Comparison of ENCODE assay signal across 8 mouse cellular contexts in the genomic region with DNA sequence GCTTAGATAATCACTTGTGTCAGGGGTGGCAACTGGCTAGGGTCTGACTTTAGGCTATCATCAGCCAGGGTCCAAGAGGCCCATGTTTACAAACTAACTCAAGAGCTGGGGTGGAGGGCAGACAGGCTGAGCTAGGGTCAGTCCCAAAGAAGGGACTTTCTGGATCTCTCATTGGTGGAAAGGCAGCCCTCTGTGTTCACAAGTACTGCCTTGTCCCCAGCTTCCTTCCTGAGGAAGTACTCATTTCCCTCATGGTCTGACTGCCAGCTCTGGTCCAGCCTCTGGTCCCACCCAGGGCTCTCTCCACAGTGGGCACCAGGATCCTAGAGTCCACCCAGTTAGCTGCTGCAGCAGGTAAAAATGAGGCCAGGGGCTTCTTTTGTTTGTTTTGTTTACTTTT. TPM values are rescaled to one million over a fixed set of nuclear protein-coding genes. Genes with fewer than 3 reads are reported as not detected.
DNase-seq lines count a peak whose midpoint lies in the region; ATAC-seq and TF ChIP-seq lines count a peak whose summit lies in the region.

No protein-coding gene starts in this region.

- H3K9ac ChIP-seq in heart, embryonic 11.5 days (ENCODE audit: low read depth, low read length), result no peak overlapping the region

- no peak for ATAC-seq in heart, embryonic 11.5 days (replicated peaks; ENCODE audit: insufficient number of reproducible peaks, low FRiP score, low TSS enrichment)
- no peak for ATAC-seq in activated CD4-positive, CD25-positive, alpha-beta regulatory T cell, adult 4 months

- H3K27me3 ChIP-seq in heart, embryonic 11.5 days (ENCODE audit: control insufficient read depth, insufficient read depth, low read length), result no peaks in the 10 kb centered on the region

- peaks cover 13% of the 10 kb centered on the region; the same call in 1 of the 2 replicates for H3K36me3 ChIP-seq in heart, embryonic 11.5 days (ENCODE audit: control insufficient read depth, insufficient read depth, low read length)

- H3K4me2 ChIP-seq in heart, embryonic 11.5 days, result no peak overlapping the region

- no peak for TF ChIP-seq CTCF in layer of hippocampus, adult 2 months (conservative IDR thresholded peaks at IDR 0.05)

- peak overlapping the region; percentile 87 for H3K27ac ChIP-seq in layer of hippocampus, adult 2 months
- peak overlapping the region; percentile 68 for H3K27ac ChIP-seq in heart, embryonic 11.5 days (ENCODE audit: low read depth, low read length)

- H3K4me3 ChIP-seq in layer of hippocampus, adult 2 months, result no peak overlapping the region
- H3K4me3 ChIP-seq in heart, embryonic 11.5 days (ENCODE audit: low read depth, low read length), result no peak overlapping the region

- H3K4me1 ChIP-seq in heart, embryonic 11.5 days (ENCODE audit: control insufficient read depth, insufficient read depth, low read length), result no peaks in the 10 kb centered on the region

- no peak for DNase-seq in layer of hippocampus, adult 2 months (ENCODE audit: low spot score in 2 of 2)
- DNase-seq in layer of hippocampus, adult 11-12 months (ENCODE audit: low spot score), result no peak
- DNase-seq in kidney, postnatal 10 days, result peak; percentile 61
- DNase-seq in lung, postnatal 4 days, result peak; percentile 58 to 79
- DNase-seq in layer of hippocampus, adult 8-10 months (ENCODE audit: low spot score in 2 of 2), result no peak
- no peak for DNase-seq in spleen, postnatal 4 days (ENCODE audit: low spot score in 2 of 2)

- no peaks in the 10 kb centered on the region for H3K9me3 ChIP-seq in heart, embryonic 11.5 days (replicated peaks; ENCODE audit: control insufficient read depth, low read length)

RNA-seq across cellular contexts. Expression of a gene that starts 60.0 kb away (rescaled TPM):
- total RNA-seq in layer of hippocampus, adult 2 months (2021), result 100 to 1,000 TPM; 222 to 227 TPM
- 136 and 137 TPM in 2 replicates for polyA plus RNA-seq in heart, embryonic 11.5 days (2014; fragmentation: Nextera tagmentation; extraction: Ambion mirVana)
- 100 to 1,000 TPM; 200 to 239 (median 224) TPM for total RNA-seq in layer of hippocampus, adult 8-10 months (2022)
- polyA plus RNA-seq in activated CD4-positive, CD25-positive, alpha-beta regulatory T cell, adult 4 months (2017; shearing (Covaris generic)), result 10 to 100 TPM; 71.1 to 90.5 TPM

Comparison
In these comparisons a context has a peak if more than half of its experiments do, and no peak if none do; other contexts are left out.
1. DNase-seq: peak in kidney, postnatal 10 days (single experiment) and lung, postnatal 4 days (2 of 2); none in layer of hippocampus, adult 2 months (0 of 2), layer of hippocampus, adult 11-12 months (single experiment), layer of hippocampus, adult 8-10 months (0 of 2) and spleen, postnatal 4 days (0 of 2).